Mouse (Mus musculus) cerebellum, postnatal 36 days (tissue): ENCODE data around the gene Olfr96.

ENCODE experiments used
- DNase-seq, 2 experiments: peaks; one replicate each; pipeline ENCODE4 v3.0.0; 2021 to 2022; ENCODE audit warnings: mixed read lengths in 2 of 2

Gene Olfr96

GRCm38 (mm10) chr17:37275626-37276248, 55.8 kb downstream of the Olfr96 start:
- DNase-seq: no peak
